Mouse (Mus musculus): ENCODE measurements around the gene Tmed4. TPM values are rescaled to one million over a fixed set of nuclear protein-coding genes. Genes with fewer than 3 reads are reported as not detected.

The Tmed4 gene
- 37.5 and 49.2 TPM in 2 replicates for total RNA-seq (2017)

- peak; percentile 98 for ATAC-seq (replicated peaks; ENCODE audit: low read depth, poor library complexity, severe bottlenecking)
Observed at GRCm38 (mm10) chr11:6274387-6275093, at the start of gene Tmed4. Gene Tmed4 (minus strand): TSS chr11:6274870.

DNA sequence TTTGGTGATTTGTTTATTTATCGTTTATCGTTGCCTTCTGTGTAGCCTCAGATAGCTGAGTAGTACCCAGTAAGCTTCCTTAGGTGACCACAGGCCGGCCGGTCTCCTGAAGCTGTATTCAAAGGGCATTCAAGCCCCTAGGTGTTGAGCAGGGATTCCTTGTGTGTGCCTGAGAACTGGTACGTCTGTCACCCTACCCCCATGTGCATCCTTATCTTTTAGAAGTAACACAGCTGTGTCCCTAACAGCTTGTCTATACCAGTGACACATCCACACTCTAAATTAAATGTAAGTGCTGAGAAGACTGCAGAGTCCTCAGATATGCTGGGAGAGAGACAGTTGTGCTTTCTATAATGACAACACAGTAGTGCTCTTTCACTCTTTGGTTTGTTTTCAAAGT lies 48.7 kb upstream of the Tmed4 start:
- ATAC-seq (replicated peaks; ENCODE audit: low read depth, poor library complexity, severe bottlenecking): 0 out of 2 replicates have a peak, but pooled peaks have one; percentile 29

DNA sequence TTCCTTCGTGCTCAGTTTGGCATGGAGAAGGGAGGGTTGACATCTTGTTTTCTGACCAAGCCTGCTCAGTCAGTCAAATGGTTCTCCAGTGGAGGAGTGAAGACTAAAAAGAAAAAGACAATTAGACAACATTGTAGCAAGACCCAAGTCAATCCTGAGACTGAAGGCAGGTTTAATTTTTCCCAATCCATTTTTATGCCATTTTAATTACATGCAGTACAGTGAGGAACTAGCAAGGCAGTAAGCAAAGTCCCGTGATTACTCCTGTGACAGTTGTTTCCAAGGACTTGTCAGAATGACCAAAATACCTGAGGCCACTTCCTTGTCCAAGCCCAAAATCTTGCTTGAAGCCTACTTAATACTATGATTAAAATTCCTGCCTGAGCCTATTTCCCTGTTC lies 47.4 kb upstream of the Tmed4 start:
- ATAC-seq (replicated peaks; ENCODE audit: low read depth, poor library complexity, severe bottlenecking): no peak

DNA sequence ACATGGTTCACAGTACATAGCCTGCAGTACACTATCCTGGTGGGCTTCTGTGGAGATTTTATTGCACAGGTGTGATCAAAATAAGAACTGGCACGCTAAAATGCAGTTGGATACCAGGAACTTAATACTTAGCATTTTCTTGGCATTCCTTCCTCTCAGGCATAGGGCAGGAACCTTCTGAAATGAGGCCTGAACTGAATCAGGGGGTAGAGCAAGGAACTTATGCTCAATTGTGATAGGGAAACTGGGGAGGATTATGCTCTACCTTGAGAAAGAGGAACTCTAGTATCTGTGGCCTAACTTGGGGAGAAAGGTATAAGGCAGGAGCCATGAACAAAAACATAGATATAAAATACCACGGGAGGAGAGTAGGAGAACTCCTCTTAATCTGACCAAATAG lies 44.7 kb upstream of the Tmed4 start:
- ATAC-seq (replicated peaks; ENCODE audit: low read depth, poor library complexity, severe bottlenecking): no peak

GRCm38 (mm10) chr11:6318559-6318958 lies 43.9 kb upstream of the Tmed4 start:
- ATAC-seq (replicated peaks; ENCODE audit: low read depth, poor library complexity, severe bottlenecking): no peak

DNA sequence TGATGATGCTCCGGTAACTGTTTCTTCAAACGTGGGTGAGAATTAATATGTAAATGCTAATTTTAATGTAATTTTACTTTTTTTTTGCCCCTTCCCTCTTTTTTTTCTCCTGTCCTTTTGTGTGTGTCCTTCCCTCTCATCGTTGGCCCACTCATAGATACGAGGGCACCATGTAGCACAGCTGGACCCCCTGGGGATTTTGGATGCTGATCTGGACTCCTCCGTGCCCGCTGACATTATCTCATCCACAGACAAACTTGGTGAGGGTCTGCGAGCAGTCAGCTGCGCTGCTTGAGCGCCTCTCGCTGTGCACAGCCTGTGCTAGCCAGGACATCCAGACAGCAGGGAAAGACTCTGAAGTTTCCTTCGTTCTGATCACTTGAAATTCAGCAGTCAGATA lies 42.2 kb upstream of the Tmed4 start:
- ATAC-seq (replicated peaks; ENCODE audit: low read depth, poor library complexity, severe bottlenecking): no peak

DNA sequence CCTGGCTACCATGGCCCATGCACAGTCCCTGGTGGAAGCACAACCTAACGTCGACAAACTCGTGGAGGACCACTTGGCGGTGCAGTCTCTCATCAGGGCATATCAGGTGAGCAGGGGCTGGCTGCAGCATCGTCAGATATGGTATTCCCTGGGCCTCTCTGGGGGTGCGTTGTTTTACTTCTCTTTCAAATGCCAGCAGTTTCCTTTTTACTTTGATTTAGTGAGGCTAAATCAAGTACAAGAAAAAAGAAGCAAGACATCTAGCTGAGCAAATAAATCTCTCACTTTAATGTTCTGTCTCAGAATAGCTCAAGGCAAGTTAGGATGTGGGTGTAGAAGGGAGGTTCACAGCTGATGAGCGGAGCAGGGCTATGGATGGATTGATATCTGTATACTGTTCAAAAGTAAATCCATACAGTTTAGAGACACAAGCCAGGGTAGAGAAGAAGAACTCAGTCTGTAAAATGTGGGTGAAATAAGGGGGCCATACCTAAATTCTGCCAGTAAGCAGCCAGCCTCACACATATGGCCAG lies 39.3 kb upstream of the Tmed4 start:
- no peak for ATAC-seq (replicated peaks; ENCODE audit: low read depth, poor library complexity, severe bottlenecking)

DNA sequence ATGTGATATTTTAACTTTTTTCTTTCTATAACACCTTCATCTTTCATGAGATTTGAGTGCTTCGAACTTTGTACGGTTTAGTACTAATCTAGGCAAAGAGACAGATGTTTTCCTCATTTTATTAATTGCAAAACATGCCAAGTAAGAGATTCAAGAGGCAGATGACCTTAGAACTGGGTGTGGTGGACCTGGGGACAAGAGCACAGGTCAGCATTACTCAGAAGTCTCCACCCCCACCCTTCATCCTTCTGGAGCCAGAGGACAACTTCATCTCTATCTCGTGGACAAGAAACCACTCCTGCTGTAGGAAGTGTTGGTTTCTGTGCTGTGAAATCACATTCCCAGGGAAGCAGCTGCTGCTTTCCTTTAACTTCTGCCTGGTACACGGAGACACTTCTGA lies 33.5 kb upstream of the Tmed4 start:
- no peak for ATAC-seq (replicated peaks; ENCODE audit: low read depth, poor library complexity, severe bottlenecking)

DNA sequence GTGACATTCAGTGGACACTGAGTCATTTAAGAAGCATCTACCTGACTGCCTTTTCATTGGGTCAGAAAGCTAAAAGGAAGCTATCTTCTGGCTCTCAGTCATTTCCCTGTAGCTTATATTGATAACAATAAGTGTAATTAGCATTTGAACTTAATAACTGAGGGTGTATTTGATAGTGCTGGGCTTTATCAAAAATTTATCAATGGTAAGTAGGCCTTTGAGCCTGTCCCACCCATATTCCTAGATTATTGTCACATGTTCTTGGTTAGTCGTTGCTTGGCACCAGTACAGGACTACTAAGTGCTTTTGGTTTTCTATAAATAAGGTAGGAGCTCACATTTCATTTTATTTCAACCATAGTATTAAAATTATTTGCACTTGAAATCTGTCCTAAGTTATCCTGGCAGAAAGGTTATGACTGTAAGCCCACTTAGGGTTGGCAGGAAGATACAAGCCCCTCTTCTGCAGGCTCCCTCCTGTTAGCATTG lies 31.3 kb upstream of the Tmed4 start:
- no peak for ATAC-seq (replicated peaks; ENCODE audit: low read depth, poor library complexity, severe bottlenecking)

DNA sequence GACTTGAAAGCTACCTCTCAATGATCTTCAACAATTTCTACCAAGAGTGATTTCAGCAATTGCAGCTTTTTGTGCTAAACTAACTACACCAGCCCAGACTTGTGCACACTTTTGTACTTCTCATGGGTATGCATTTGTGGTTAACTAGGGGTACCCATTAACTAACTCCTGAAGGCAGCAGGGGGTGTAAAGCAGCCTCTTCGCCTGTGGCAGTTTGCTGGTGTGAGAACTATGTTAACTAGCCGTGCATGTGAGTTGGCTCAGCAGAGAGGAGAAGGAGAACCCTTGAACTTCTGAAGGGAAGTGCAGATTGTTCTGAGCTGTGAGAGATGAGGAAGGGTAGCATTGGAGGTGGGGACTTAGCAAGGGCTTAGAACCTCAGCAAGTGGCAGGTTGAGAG lies 28.1 kb upstream of the Tmed4 start:
- ATAC-seq (replicated peaks; ENCODE audit: low read depth, poor library complexity, severe bottlenecking): no peak

GRCm38 (mm10) chr11:6299435-6299834 lies 24.8 kb upstream of the Tmed4 start:
- peak; percentile 62; the same call in 1 of the 2 replicates for ATAC-seq (replicated peaks; ENCODE audit: low read depth, poor library complexity, severe bottlenecking)

DNA sequence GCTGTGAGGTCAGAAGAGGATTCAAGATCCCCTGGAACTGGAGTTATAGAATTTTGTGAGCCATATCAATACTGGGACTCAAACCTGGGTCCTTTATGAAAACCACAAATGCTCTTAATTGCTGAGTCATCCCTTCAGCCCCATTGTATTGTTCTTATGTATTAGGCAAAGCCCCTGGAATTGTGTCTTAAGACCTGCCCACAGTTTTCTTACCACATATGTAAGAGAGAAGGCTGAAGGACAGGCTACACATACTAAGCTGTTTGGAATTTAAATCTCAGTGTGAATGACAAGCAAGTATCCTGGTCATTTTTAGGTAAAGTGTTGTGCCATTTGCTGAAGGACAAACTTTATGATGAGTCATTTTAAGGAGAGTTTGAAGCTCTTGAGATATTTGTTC lies 21.4 kb upstream of the Tmed4 start:
- ATAC-seq (replicated peaks; ENCODE audit: low read depth, poor library complexity, severe bottlenecking): no peak

DNA sequence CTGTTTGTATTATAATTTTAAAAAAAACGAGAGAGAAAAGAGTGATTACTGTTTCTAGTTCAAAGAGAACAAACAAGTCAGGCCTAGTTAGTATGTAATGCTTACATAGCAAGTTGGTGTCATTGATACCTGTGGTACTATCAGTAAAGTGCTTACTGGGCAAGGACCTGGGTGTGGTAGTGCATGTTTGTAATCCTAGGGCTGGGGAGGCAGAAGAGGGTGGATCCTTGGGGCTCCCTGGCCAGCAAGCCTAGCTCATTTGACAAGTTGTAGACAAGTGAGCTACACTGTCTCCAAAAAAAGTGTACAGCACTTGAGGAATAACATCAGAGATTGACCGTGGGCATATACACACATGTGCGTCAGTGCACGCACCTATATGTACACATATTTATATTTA lies 20.0 kb upstream of the Tmed4 start:
- no peak for ATAC-seq (replicated peaks; ENCODE audit: low read depth, poor library complexity, severe bottlenecking)

GRCm38 (mm10) chr11:6293601-6294000 lies 18.9 kb upstream of the Tmed4 start:
- no peak for ATAC-seq (replicated peaks; ENCODE audit: low read depth, poor library complexity, severe bottlenecking)

DNA sequence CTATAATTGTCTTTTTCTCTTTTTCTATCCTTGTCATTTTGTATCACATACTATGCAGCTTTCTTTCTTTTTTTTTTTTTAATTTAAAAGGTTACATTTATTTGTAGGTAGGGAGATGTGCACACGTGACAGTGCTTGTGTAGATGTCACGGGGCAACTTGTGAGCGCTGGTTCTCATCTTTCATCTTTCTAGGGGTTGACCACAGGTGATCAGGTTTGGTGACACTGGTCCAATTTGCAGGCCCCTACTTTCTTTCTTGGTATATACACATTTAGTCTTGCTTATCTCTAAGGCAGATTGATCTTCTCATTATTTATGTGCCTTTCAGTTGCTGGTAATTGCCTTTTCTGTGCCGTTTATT lies 18.3 kb upstream of the Tmed4 start:
- no peak for ATAC-seq (replicated peaks; ENCODE audit: low read depth, poor library complexity, severe bottlenecking)

DNA sequence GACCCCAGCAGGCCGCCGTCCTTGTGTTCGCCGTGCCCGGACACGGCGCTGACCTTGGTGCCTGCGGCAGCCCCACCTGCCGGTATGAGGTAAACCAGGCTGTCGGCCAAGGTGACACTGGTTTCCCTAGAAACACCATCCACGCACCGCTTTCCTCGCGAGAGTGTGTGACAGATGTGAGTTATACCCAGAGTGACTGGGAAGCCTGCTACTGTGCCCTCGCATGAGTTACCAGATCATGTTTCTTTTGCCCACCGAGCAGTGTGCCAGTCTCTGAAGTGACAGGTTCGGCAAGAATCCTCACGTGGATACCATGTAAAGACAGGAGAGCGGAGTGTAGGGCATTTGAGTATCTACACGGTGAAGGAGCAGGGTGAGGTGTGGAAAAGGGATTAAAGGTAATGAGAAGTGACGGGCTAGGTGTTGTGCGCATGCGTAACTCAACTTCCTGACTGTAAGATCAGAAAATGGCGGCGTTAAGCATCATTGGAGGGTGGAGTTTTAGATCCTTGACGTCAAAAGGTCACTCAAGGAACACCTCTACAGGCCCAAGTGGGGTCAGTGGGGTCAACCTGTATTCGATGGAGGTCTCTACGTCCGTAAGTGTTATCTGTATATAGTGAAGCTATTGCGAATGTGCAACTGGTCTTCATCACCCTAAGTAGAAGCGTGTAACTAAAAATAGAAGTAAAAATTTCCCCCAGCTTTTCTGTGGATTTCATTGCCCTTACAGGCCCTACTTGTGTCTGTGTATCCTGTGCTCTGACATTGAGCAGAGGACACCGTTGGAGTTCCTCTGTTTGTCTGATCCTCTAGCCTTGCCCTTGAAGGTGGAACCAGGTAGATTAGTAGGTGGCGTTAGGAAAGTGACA lies 17.7 kb upstream of the Tmed4 start:
- peak; percentile 39 for ATAC-seq (replicated peaks; ENCODE audit: low read depth, poor library complexity, severe bottlenecking)

DNA sequence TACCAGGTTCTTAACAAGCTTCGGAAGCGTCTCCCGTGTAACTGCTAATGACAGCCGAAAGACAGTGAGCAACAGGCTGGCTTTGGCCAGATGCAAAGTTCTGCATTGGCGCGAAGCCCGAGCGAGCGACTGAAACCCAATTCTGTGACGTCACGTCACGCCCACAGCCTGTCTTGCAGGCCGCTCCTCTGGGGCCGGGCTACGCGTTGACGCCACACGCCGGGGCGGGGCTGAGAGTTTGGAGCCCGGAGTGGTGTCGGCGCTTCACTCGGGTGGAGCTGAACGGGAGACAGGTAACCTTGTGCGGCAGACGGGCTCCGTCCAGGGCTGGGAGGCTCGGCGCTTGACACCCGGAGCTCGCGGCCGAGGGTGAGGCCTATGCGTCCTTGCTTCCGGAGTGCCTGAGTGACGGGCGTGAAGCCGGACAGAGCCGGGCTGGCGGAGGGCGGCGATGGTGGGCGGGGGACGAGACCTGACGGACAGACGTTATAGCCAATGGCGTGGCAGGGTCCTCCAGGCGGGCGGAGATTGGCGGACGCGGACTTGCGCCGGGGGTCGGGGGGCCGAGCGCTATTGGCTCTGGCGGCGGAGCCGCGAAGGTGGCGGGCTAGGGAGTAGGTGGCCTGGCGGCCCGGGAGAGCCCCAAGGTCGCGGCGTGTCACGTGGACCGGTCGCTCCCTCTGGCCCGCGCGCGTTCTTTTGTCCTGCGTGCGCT lies 16.9 kb upstream of the Tmed4 start, which contains the start of gene Ogdh:
TSS of gene Ogdh (plus strand) at position 233 of the 715 bp plus-strand sequence.
- ATAC-seq (replicated peaks; ENCODE audit: low read depth, poor library complexity, severe bottlenecking): peak; percentile 89

- 0 out of 2 replicates have a peak, but pooled peaks have one; percentile 0 for ATAC-seq (replicated peaks; ENCODE audit: low read depth, poor library complexity, severe bottlenecking)
Observed at GRCm38 (mm10) chr11:6290883-6291282, 16.2 kb upstream of the Tmed4 start.

- ATAC-seq (replicated peaks; ENCODE audit: low read depth, poor library complexity, severe bottlenecking): no peak
Observed at GRCm38 (mm10) chr11:6290138-6290537, 15.5 kb upstream of the Tmed4 start.

DNA sequence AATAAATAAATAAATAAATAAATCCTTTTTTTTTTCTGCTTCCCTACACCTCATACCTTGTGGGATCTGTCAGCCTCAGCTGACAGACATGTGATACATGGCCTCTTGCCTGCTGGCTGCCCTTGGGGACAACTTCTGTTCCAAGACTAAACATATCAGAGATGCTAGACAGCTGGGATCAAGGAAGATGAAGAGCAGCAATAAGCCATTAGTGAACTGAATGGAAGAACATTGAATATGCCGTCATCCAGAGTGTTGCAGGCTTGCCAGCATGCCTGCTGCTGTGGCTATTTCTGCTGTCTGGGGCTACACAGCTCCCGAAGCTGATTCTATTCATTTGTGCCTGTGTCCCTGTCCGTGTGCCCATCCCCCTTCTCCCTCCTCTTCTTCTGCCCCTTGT lies 8.3 kb upstream of the Tmed4 start:
- ATAC-seq (replicated peaks; ENCODE audit: low read depth, poor library complexity, severe bottlenecking): no peak
